Mouse (Mus musculus) lung, adult 2 months (tissue): ENCODE measurements at regions not wholly inside any gene's neighbourhood (a gene's known extent, or its start where the extent isn't known, plus 50 kb on each side); places are given as distances from the start of the nearest gene placed in this dataset.

Source experiments
- CTCF ChIP-seq: fragments of 200-500 bp; IDR thresholded peaks from 2 replicates; pipeline ENCODE4 v1.5.1; 2011; ENCODE audit warnings: mild to moderate bottlenecking, low read length, control low read depth; ENCODE audit not compliant: insufficient read depth
- POLR2A ChIP-seq: fragments of 200-500 bp; IDR thresholded peaks from 2 replicates; pipeline ENCODE4 v1.6.1; 2011; ENCODE audit warnings: low read depth, mild to moderate bottlenecking, control low read depth, low read length, borderline replicate concordance; ENCODE audit errors: extremely low read depth

- TF ChIP-seq CTCF, result no peak
- no peak for TF ChIP-seq POLR2A
Measured at GRCm38 (mm10) chr14:18394071-18394745, 62.5 kb upstream of the Ube2e1 start.
